Mouse (Mus musculus): ENCODE results near the gene Olfr303. TPM values are rescaled to one million over a fixed set of nuclear protein-coding genes. Genes with fewer than 3 reads are reported as not detected.
"Not testable (repeated sequence)": the region's sequence is repeated elsewhere in the genome, so short reads cannot be mapped to it uniquely, and the experiment has no call there.

Gene Olfr303
- not detected in 2 replicates for polyA plus RNA-seq (2011; ENCODE audit: insufficient read depth, insufficient read length, low read depth, missing spikeins)

GRCm38 (mm10) chr7:86397689-86398088, at the start of gene Olfr303:
TSS of gene Olfr303 (minus strand) at chr7:86397789.
- no peak within 1 kb of the TSS for H3K4me3 ChIP-seq (ENCODE audit: low read depth, low read length)
- no peaks in the 10 kb centered on the region for H3K4me1 ChIP-seq (ENCODE audit: control insufficient read depth, insufficient read depth, low read length)
- H3K9ac ChIP-seq (ENCODE audit: low read depth, poor library complexity, severe bottlenecking): no peak within 1 kb of the TSS
- no peaks in the 10 kb centered on the region for H3K27me3 ChIP-seq (ENCODE audit: control insufficient read depth, insufficient read depth, low read length, poor library complexity, severe bottlenecking)
- no peaks in the 10 kb centered on the region for H3K36me3 ChIP-seq (ENCODE audit: control insufficient read depth, insufficient read depth, low read length, poor library complexity, severe bottlenecking)
- H3K9me3 ChIP-seq (replicated peaks; ENCODE audit: control insufficient read depth, insufficient read depth, low read length, poor library complexity, severe bottlenecking): no peaks in the 10 kb centered on the region
- TF ChIP-seq EP300 (IDR thresholded peaks at IDR 0.05; ENCODE audit: insufficient read depth, low read depth, low read length): no peak
- no peak for TF ChIP-seq POLR2A (IDR thresholded peaks at IDR 0.05; ENCODE audit: insufficient read depth, low read length)
- no peak for TF ChIP-seq CTCF (IDR thresholded peaks at IDR 0.05; ENCODE audit: low read depth, low read length)
- no peak within 1 kb of the TSS for H3K27ac ChIP-seq (ENCODE audit: insufficient read depth, low read length)

DNA sequence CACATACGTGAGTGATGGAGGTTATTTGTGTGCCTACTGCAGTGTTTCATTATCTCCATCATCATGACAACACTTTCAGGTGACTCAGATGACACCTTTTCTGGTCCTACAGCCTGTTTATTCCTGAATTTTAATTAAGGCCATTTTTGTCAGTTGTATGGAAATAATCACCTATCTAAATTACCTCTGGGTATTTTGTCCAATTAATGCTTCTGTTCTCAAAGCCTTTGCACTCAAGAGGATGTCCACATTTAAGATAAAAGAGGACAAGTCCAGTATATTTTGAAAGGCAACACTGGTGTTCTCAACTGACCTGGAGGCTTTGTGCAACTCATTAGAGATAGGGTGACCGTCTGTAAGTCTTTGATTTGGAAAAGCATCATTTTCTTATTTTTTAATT, 6.0 kb upstream of the Olfr303 start, which contains the start of gene Olfr301:
Gene Olfr301 (plus strand): TSS at position 301 of the 400 bp plus-strand sequence.
- H3K36me3 ChIP-seq (ENCODE audit: control insufficient read depth, insufficient read depth, low read length, poor library complexity, severe bottlenecking): no peaks in the 10 kb centered on the region
- no peaks in the 10 kb centered on the region for H3K9me3 ChIP-seq (replicated peaks; ENCODE audit: control insufficient read depth, insufficient read depth, low read length, poor library complexity, severe bottlenecking)
- no peak within 1 kb of the TSS for H3K27ac ChIP-seq (ENCODE audit: insufficient read depth, low read length)
- no peaks in the 10 kb centered on the region for H3K27me3 ChIP-seq (ENCODE audit: control insufficient read depth, insufficient read depth, low read length, poor library complexity, severe bottlenecking)
- no peak for TF ChIP-seq POLR2A (IDR thresholded peaks at IDR 0.05; ENCODE audit: insufficient read depth, low read length)
- TF ChIP-seq CTCF (IDR thresholded peaks at IDR 0.05; ENCODE audit: low read depth, low read length): no peak
- no peak for TF ChIP-seq EP300 (IDR thresholded peaks at IDR 0.05; ENCODE audit: insufficient read depth, low read depth, low read length)
- H3K9ac ChIP-seq (ENCODE audit: low read depth, poor library complexity, severe bottlenecking): no peak within 1 kb of the TSS
- H3K4me1 ChIP-seq (ENCODE audit: control insufficient read depth, insufficient read depth, low read length): no peaks in the 10 kb centered on the region
- no peak within 1 kb of the TSS for H3K4me3 ChIP-seq (ENCODE audit: low read depth, low read length)

- H3K9me3 ChIP-seq (replicated peaks; ENCODE audit: control insufficient read depth, insufficient read depth, low read length, poor library complexity, severe bottlenecking): no peaks in the 10 kb centered on the region
- H3K36me3 ChIP-seq (ENCODE audit: control insufficient read depth, insufficient read depth, low read length, poor library complexity, severe bottlenecking): no peaks in the 10 kb centered on the region
- no peaks in the 10 kb centered on the region for H3K4me1 ChIP-seq (ENCODE audit: control insufficient read depth, insufficient read depth, low read length)
- H3K27ac ChIP-seq (ENCODE audit: insufficient read depth, low read length): no peak within 1 kb of the TSS
- H3K9ac ChIP-seq (ENCODE audit: low read depth, poor library complexity, severe bottlenecking): no peak within 1 kb of the TSS
- no peak within 1 kb of the TSS for H3K4me3 ChIP-seq (ENCODE audit: low read depth, low read length)
- no peak for TF ChIP-seq EP300 (IDR thresholded peaks at IDR 0.05; ENCODE audit: insufficient read depth, low read depth, low read length)
- no peak for TF ChIP-seq POLR2A (IDR thresholded peaks at IDR 0.05; ENCODE audit: insufficient read depth, low read length)
- TF ChIP-seq CTCF (IDR thresholded peaks at IDR 0.05; ENCODE audit: low read depth, low read length): no peak
- H3K27me3 ChIP-seq (ENCODE audit: control insufficient read depth, insufficient read depth, low read length, poor library complexity, severe bottlenecking): no peaks in the 10 kb centered on the region
These were observed 11.0 kb downstream of the Olfr303 start, which contains the start of gene Olfr304 for GRCm38 (mm10) chr7:86386558-86386957. TSS of gene Olfr304 (minus strand) at chr7:86386658.

DNA sequence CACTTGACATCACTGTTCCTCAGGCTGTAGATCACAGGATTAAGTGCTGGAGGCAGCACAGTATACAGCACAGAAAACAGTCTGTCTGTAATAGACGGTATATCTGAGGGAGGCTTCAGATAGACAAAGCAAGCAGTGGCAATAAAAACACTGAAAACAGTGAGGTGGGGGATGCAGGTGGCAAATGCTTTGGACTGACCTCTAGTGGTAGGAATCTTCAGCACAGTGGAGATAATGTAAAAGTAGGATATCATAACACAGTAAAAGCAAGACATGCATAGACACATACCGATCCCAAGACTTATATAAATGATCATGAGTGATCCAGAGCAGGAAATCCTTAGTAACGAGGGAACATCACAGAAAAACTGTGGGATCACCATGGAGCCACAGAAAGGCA, 11.8 kb downstream of the Olfr303 start:
- no peak overlapping the region for H3K9ac ChIP-seq (ENCODE audit: low read depth, poor library complexity, severe bottlenecking)
- H3K4me1 ChIP-seq (ENCODE audit: control insufficient read depth, insufficient read depth, low read length): no peaks in the 10 kb centered on the region
- no peaks in the 10 kb centered on the region for H3K36me3 ChIP-seq (ENCODE audit: control insufficient read depth, insufficient read depth, low read length, poor library complexity, severe bottlenecking)
- H3K9me3 ChIP-seq (replicated peaks; ENCODE audit: control insufficient read depth, insufficient read depth, low read length, poor library complexity, severe bottlenecking): no peaks in the 10 kb centered on the region
- no peaks in the 10 kb centered on the region for H3K27me3 ChIP-seq (ENCODE audit: control insufficient read depth, insufficient read depth, low read length, poor library complexity, severe bottlenecking)
- TF ChIP-seq EP300 (IDR thresholded peaks at IDR 0.05; ENCODE audit: insufficient read depth, low read depth, low read length): no peak
- no peak for TF ChIP-seq POLR2A (IDR thresholded peaks at IDR 0.05; ENCODE audit: insufficient read depth, low read length)
- no peak for TF ChIP-seq CTCF (IDR thresholded peaks at IDR 0.05; ENCODE audit: low read depth, low read length)
- H3K27ac ChIP-seq (ENCODE audit: insufficient read depth, low read length): no peak overlapping the region
- no peak overlapping the region for H3K4me3 ChIP-seq (ENCODE audit: low read depth, low read length)

- no peaks in the 10 kb centered on the region for H3K9me3 ChIP-seq (replicated peaks; ENCODE audit: control insufficient read depth, insufficient read depth, low read length, poor library complexity, severe bottlenecking)
- H3K36me3 ChIP-seq (ENCODE audit: control insufficient read depth, insufficient read depth, low read length, poor library complexity, severe bottlenecking): no peaks in the 10 kb centered on the region
- TF ChIP-seq EP300 (IDR thresholded peaks at IDR 0.05; ENCODE audit: insufficient read depth, low read depth, low read length): no peak
- TF ChIP-seq CTCF (IDR thresholded peaks at IDR 0.05; ENCODE audit: low read depth, low read length): no peak
- no peak for TF ChIP-seq POLR2A (IDR thresholded peaks at IDR 0.05; ENCODE audit: insufficient read depth, low read length)
- H3K27me3 ChIP-seq (ENCODE audit: control insufficient read depth, insufficient read depth, low read length, poor library complexity, severe bottlenecking): no peaks in the 10 kb centered on the region
- no peak within 1 kb of the TSS for H3K9ac ChIP-seq (ENCODE audit: low read depth, poor library complexity, severe bottlenecking)
- H3K4me1 ChIP-seq (ENCODE audit: control insufficient read depth, insufficient read depth, low read length): no peaks in the 10 kb centered on the region
- no peak within 1 kb of the TSS for H3K4me3 ChIP-seq (ENCODE audit: low read depth, low read length)
- no peak within 1 kb of the TSS for H3K27ac ChIP-seq (ENCODE audit: insufficient read depth, low read length)
These were observed 30.8 kb downstream of the Olfr303 start, which contains the start of gene Olfr305 for GRCm38 (mm10) chr7:86366828-86367227. TSS of gene Olfr305 (minus strand) at chr7:86366928.

- not testable (repeated sequence) for H3K27me3 ChIP-seq (ENCODE audit: control insufficient read depth, insufficient read depth, low read length, poor library complexity, severe bottlenecking); H3K4me1 ChIP-seq (ENCODE audit: control insufficient read depth, insufficient read depth, low read length); H3K9me3 ChIP-seq (replicated peaks; ENCODE audit: control insufficient read depth, insufficient read depth, low read length, poor library complexity, severe bottlenecking); H3K36me3 ChIP-seq (ENCODE audit: control insufficient read depth, insufficient read depth, low read length, poor library complexity, severe bottlenecking); H3K4me3 ChIP-seq (ENCODE audit: low read depth, low read length); H3K9ac ChIP-seq (ENCODE audit: low read depth, poor library complexity, severe bottlenecking); H3K27ac ChIP-seq (ENCODE audit: insufficient read depth, low read length)
These were observed 51.3 kb downstream of the Olfr303 start for GRCm38 (mm10) chr7:86346296-86346695.

All from ES-Bruce4 (cell line).